Mouse (Mus musculus) urinary bladder, postnatal 14 days (tissue): ENCODE measurements around the gene Vwf.
A peak's percentile ranks its signal among the peaks of the same experiment; 100 is the strongest.

Source experiments
- DNase-seq: peaks from one replicate; pipeline ENCODE4 v3.0.0; 2021; ENCODE audit warnings: low spot score

Vwf gene

GRCm38 (mm10) chr6:125541296-125541695, 5.3 kb upstream of the Vwf start:
- no peak for DNase-seq

- no peak for DNase-seq
Measured at GRCm38 (mm10) chr6:125548406-125548805, 1.8 kb downstream of the Vwf start.

GRCm38 (mm10) chr6:125550172-125550571, 3.6 kb downstream of the Vwf start:
- no peak for DNase-seq

- DNase-seq, result no peak
Measured at GRCm38 (mm10) chr6:125552760-125553159, 6.2 kb downstream of the Vwf start.

GRCm38 (mm10) chr6:125553551-125553950, 7.0 kb downstream of the Vwf start:
- DNase-seq, result no peak

GRCm38 (mm10) chr6:125558831-125559230, 12.3 kb downstream of the Vwf start:
- DNase-seq, result no peak

- no peak for DNase-seq
Measured at GRCm38 (mm10) chr6:125561031-125561430, 14.5 kb downstream of the Vwf start.

GRCm38 (mm10) chr6:125561521-125561920, 14.9 kb downstream of the Vwf start:
- DNase-seq, result no peak

- no peak for DNase-seq
Measured at GRCm38 (mm10) chr6:125564812-125565281, 18.3 kb downstream of the Vwf start.

- no peak for DNase-seq
Measured at GRCm38 (mm10) chr6:125565326-125565725, 18.8 kb downstream of the Vwf start.

- DNase-seq, result no peak
Measured at GRCm38 (mm10) chr6:125566656-125567055, 20.1 kb downstream of the Vwf start.

- DNase-seq, result no peak
Measured at GRCm38 (mm10) chr6:125568381-125568780, 21.8 kb downstream of the Vwf start.

- peak; percentile 89 for DNase-seq
Measured at GRCm38 (mm10) chr6:125572291-125573188, 26.0 kb downstream of the Vwf start.

- DNase-seq, result peak; percentile 83
Measured at GRCm38 (mm10) chr6:125573189-125573928, 26.8 kb downstream of the Vwf start.

GRCm38 (mm10) chr6:125575080-125575479, 28.5 kb downstream of the Vwf start:
- no peak for DNase-seq

GRCm38 (mm10) chr6:125577301-125577700, 30.7 kb downstream of the Vwf start:
- DNase-seq, result no peak

GRCm38 (mm10) chr6:125577882-125578646, 31.5 kb downstream of the Vwf start:
- DNase-seq, result no peak

GRCm38 (mm10) chr6:125578647-125579011, 32.1 kb downstream of the Vwf start:
- DNase-seq, result no peak

- no peak for DNase-seq
Measured at GRCm38 (mm10) chr6:125579864-125580263, 33.3 kb downstream of the Vwf start.

- DNase-seq, result no peak
Measured at GRCm38 (mm10) chr6:125583666-125584065, 37.1 kb downstream of the Vwf start.

GRCm38 (mm10) chr6:125584266-125584665, 37.7 kb downstream of the Vwf start:
- DNase-seq, result no peak

- peak; percentile 39 for DNase-seq
Measured at GRCm38 (mm10) chr6:125585579-125585978, 39.0 kb downstream of the Vwf start.
